ENCODE assay signal across 17 mouse cellular contexts in genomic region chr7:94155458-94155857, GRCm38 (mm10).
"Had no signal": no experiment of that assay in that cellular context is flagged by ENCODE, and none has a peak within 500 bp of the region (broad histone marks: within the 10 kb centered on the region; RNA-seq: fewer than 3 reads in every experiment).

No protein-coding gene starts in this region.

- ATAC-seq: midbrain, embryonic 16.5 days had no signal

- H3K27ac ChIP-seq: midbrain, embryonic 10.5 days; midbrain, embryonic 12.5 days; neural tube, embryonic 12.5 days had no signal

- H3K9me3 ChIP-seq: midbrain, embryonic 10.5 days; midbrain, embryonic 12.5 days; neural tube, embryonic 12.5 days had no signal

- H3K27me3 ChIP-seq: midbrain, embryonic 12.5 days; neural tube, embryonic 12.5 days had no signal

- H3K4me3 ChIP-seq: midbrain, embryonic 10.5 days; midbrain, embryonic 12.5 days; neural tube, embryonic 12.5 days had no signal

- H3K9ac ChIP-seq: lung, embryonic 14.5 days; midbrain, embryonic 12.5 days; neural tube, embryonic 12.5 days had no signal

- H3K4me2 ChIP-seq: lung, embryonic 14.5 days; midbrain, embryonic 12.5 days; neural tube, embryonic 12.5 days had no signal

- DNase-seq: lung, adult 18-20 months; lung, embryonic 14.5 days; lung, postnatal 10 days; lung, postnatal 4 days; midbrain, embryonic 14.5 days; retina, postnatal 1 day; right cerebral cortex, adult 18-20 months; right cerebral cortex, postnatal 25 days; right cerebral cortex, postnatal 4 days; spleen, adult 18-20 months; thymus, adult 2 months; thymus, postnatal 25 days; thymus, postnatal 4 days had no signal

- H3K4me1 ChIP-seq: midbrain, embryonic 10.5 days; midbrain, embryonic 12.5 days; neural tube, embryonic 12.5 days had no signal

- H3K36me3 ChIP-seq: midbrain, embryonic 10.5 days; midbrain, embryonic 12.5 days; neural tube, embryonic 12.5 days had no signal
